Mouse (Mus musculus) bone marrow, adult 2 months (tissue): ENCODE results near the gene Tlr5.

Experiments
- CTCF ChIP-seq: fragments of 200-500 bp; IDR thresholded peaks from 2 replicates; pipeline ENCODE4 v1.5.1; 2011; ENCODE audit warnings: low read length, control low read depth; ENCODE audit not compliant: control insufficient read depth, insufficient read depth
- POLR2A ChIP-seq: fragments of 200-500 bp; IDR thresholded peaks from 2 replicates; pipeline ENCODE4 v1.6.1; 2011; ENCODE audit warnings: low read depth, mild to moderate bottlenecking, control low read depth, low read length, borderline replicate concordance; ENCODE audit not compliant: control insufficient read depth

- TF ChIP-seq POLR2A (no peak), CTCF (no peak)
Observed at GRCm38 (mm10) chr1:182988646-182989045, 34.1 kb downstream of the Tlr5 start.
